Mouse (Mus musculus) telencephalon, adult 2 months (tissue): ENCODE measurements at regions not wholly inside any gene's neighbourhood (a gene's known extent, or its start where the extent isn't known, plus 50 kb on each side); places are given as distances from the start of the nearest gene placed in this dataset.

Experiments
- DNase-seq: peaks from one replicate; pipeline ENCODE4 v3.0.0-alpha.2; 2011; ENCODE audit warnings: low read depth, low spot score

- DNase-seq, result no peak
Observed at GRCm38 (mm10) chr19:14035371-14035770, 122.0 kb downstream of the Olfr1505 start.

GRCm38 (mm10) chr19:14035785-14036184, 122.5 kb downstream of the Olfr1505 start:
- no peak for DNase-seq

GRCm38 (mm10) chr19:14036750-14037149, 123.4 kb downstream of the Olfr1505 start:
- no peak for DNase-seq

GRCm38 (mm10) chr19:14042753-14043152, 129.4 kb downstream of the Olfr1505 start:
- DNase-seq, result no peak

- no peak for DNase-seq
Observed at GRCm38 (mm10) chr19:14045456-14045855, 132.1 kb downstream of the Olfr1505 start.

- DNase-seq, result no peak
Observed at GRCm38 (mm10) chr19:14052052-14052451, 138.7 kb downstream of the Olfr1505 start.

GRCm38 (mm10) chr19:14080538-14080937, 167.2 kb downstream of the Olfr1505 start:
- DNase-seq, result no peak

GRCm38 (mm10) chr19:14084726-14085125, 171.4 kb downstream of the Olfr1505 start:
- no peak for DNase-seq

- no peak for DNase-seq
Observed at GRCm38 (mm10) chr19:14090106-14090505, 176.8 kb downstream of the Olfr1505 start.

- no peak for DNase-seq
Observed at GRCm38 (mm10) chr19:14094191-14094590, 180.9 kb downstream of the Olfr1505 start.

GRCm38 (mm10) chr19:14096187-14096586, 182.9 kb downstream of the Olfr1505 start:
- DNase-seq, result no peak

GRCm38 (mm10) chr19:14109091-14109490, 195.8 kb downstream of the Olfr1505 start:
- DNase-seq, result no peak

GRCm38 (mm10) chr19:14123348-14124113, 210.2 kb downstream of the Olfr1505 start:
- DNase-seq, result no peak

- no peak for DNase-seq
Observed at GRCm38 (mm10) chr19:14124250-14124827, 211.0 kb downstream of the Olfr1505 start.

- no peak for DNase-seq
Observed at GRCm38 (mm10) chr19:14124986-14125385, 211.7 kb downstream of the Olfr1505 start.

GRCm38 (mm10) chr19:14128397-14129209, 215.3 kb downstream of the Olfr1505 start:
- DNase-seq, result no peak

GRCm38 (mm10) chr19:14161217-14161616, 247.9 kb downstream of the Olfr1505 start:
- DNase-seq, result no peak

- no peak for DNase-seq
Observed at GRCm38 (mm10) chr19:14162773-14163172, 249.4 kb downstream of the Olfr1505 start.

GRCm38 (mm10) chr19:14165775-14166174, 252.4 kb downstream of the Olfr1505 start:
- DNase-seq, result no peak

GRCm38 (mm10) chr19:14180244-14180643, 266.9 kb downstream of the Olfr1505 start:
- no peak for DNase-seq

- DNase-seq, result no peak
Observed at GRCm38 (mm10) chr19:14180956-14181355, 267.6 kb downstream of the Olfr1505 start.

- DNase-seq, result no peak
Observed at GRCm38 (mm10) chr19:14181661-14182415, 268.5 kb downstream of the Olfr1505 start.
